Mouse (Mus musculus) retina, postnatal 1 day (tissue): ENCODE measurements around the gene Qser1.

ENCODE experiments used
- DNase-seq: peaks from one replicate; pipeline ENCODE4 v3.0.0-alpha.2; 2012

The Qser1 gene

GRCm38 (mm10) chr2:104817555-104818330 lies 1.2 kb upstream of the Qser1 start:
- DNase-seq, result no peak

GRCm38 (mm10) chr2:104816866-104817439 lies 393 bp upstream of the Qser1 start:
- DNase-seq, result peak; percentile 97

GRCm38 (mm10) chr2:104815561-104816370 lies 794 bp downstream of the Qser1 start:
- DNase-seq, result peak; percentile 61

- DNase-seq, result peak; percentile 53
Measured at GRCm38 (mm10) chr2:104814181-104814951, 2.2 kb downstream of the Qser1 start.

- DNase-seq, result no peak
Measured at GRCm38 (mm10) chr2:104805435-104805834, 11.1 kb downstream of the Qser1 start.

- peak; percentile 45 for DNase-seq
Measured at GRCm38 (mm10) chr2:104774763-104775162, 41.8 kb downstream of the Qser1 start.

GRCm38 (mm10) chr2:104768697-104769096 lies 47.9 kb downstream of the Qser1 start:
- no peak for DNase-seq

GRCm38 (mm10) chr2:104764018-104764417 lies 52.5 kb downstream of the Qser1 start:
- no peak for DNase-seq

- DNase-seq, result no peak
Measured at GRCm38 (mm10) chr2:104763134-104763703, 53.3 kb downstream of the Qser1 start.

GRCm38 (mm10) chr2:104750611-104751010 lies 65.9 kb downstream of the Qser1 start:
- DNase-seq, result peak; percentile 51

GRCm38 (mm10) chr2:104748652-104749183 lies 67.8 kb downstream of the Qser1 start:
- DNase-seq, result no peak

- no peak for DNase-seq
Measured at GRCm38 (mm10) chr2:104746251-104746650, 70.3 kb downstream of the Qser1 start.

- DNase-seq, result no peak
Measured at GRCm38 (mm10) chr2:104743971-104744370, 72.6 kb downstream of the Qser1 start.

- DNase-seq, result no peak
Measured at GRCm38 (mm10) chr2:104743160-104743559, 73.4 kb downstream of the Qser1 start.

- DNase-seq, result peak; percentile 88
Measured at GRCm38 (mm10) chr2:104742741-104743064, 73.9 kb downstream of the Qser1 start, which contains the start of gene Depdc7. Gene Depdc7, minus strand, starts transcription at chr2:104742878.

GRCm38 (mm10) chr2:104741896-104742740 lies 74.4 kb downstream of the Qser1 start:
- peak; percentile 11 for DNase-seq

- peak; percentile 15 for DNase-seq
Measured at GRCm38 (mm10) chr2:104741015-104741758, 75.4 kb downstream of the Qser1 start.

- DNase-seq, result no peak
Measured at GRCm38 (mm10) chr2:104740248-104740949, 76.2 kb downstream of the Qser1 start.

GRCm38 (mm10) chr2:104739691-104740090 lies 76.9 kb downstream of the Qser1 start:
- no peak for DNase-seq

GRCm38 (mm10) chr2:104736241-104736640 lies 80.3 kb downstream of the Qser1 start:
- no peak for DNase-seq
